ENCODE assay signal across 9 mouse cellular contexts in the genomic region with DNA sequence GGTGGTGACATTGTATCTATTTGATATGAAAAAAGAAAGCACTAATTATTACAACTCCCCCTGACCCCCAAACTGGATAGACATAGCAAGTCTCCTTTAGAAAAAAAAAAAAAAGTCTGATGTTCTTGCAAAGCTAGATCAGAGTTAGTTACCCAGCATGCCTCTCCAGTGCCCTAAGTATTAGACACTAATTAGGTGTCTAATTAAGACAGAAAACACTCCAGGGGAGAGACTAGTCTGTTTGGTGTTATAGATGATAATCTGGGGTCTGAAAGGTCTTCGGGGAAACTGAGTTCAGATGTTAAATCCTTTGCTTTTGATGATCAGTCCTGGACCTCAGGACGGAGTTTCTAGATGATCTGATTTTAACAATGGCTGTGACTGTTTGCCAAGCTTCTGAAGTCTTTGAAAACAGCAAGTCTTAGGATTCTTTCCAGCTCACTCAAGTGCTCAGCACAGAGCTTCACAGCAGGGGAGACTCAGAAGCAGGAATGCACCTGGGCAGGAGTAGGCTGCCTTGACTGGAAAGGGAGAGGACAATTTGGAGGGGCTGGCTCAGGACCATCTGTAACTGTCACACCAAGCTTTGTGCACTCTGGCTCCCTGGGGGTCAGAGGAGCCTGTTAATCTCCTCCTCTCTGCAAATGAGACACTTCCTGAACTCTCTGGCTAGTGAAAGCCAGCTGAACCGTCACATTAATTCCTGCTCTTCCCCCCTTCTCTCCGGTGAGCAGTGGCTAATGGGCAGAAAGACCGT.
DNase-seq lines count a peak whose midpoint lies in the region; ATAC-seq and TF ChIP-seq lines count a peak whose summit lies in the region.
"Had no signal": no experiment of that assay in that cellular context is flagged by ENCODE, and none has a peak within 500 bp of the region (broad histone marks: within the 10 kb centered on the region; RNA-seq: fewer than 3 reads in every experiment).

No protein-coding gene starts in this region.

- no peaks in the 10 kb centered on the region for H3K27me3 ChIP-seq in hindbrain, embryonic 16.5 days (replicated peaks; ENCODE audit: control insufficient read depth, insufficient read depth, low read length)
- H3K27me3 ChIP-seq: megakaryocyte, embryonic 14.5 days had no signal

- peaks cover 13% of the 10 kb centered on the region for H3K4me1 ChIP-seq in hindbrain, embryonic 16.5 days (ENCODE audit: control insufficient read depth, insufficient read depth, low read depth, low read length)
- H3K4me1 ChIP-seq: megakaryocyte, embryonic 14.5 days had no signal

- peak; percentile 69 for ATAC-seq in hindbrain, embryonic 16.5 days
- no peak for ATAC-seq in erythroblast, adult 5-6 weeks (replicated peaks; ENCODE audit: low FRiP score, poor library complexity, severe bottlenecking)

- no peak for DNase-seq in layer of hippocampus, adult 2 months (ENCODE audit: low spot score in 2 of 2)
- DNase-seq in layer of hippocampus, adult 9-10 months (ENCODE audit: low spot score), result no peak
- DNase-seq in embryo, embryonic 10 days (ENCODE audit: low spot score), result peak; percentile 82
- DNase-seq in retina, embryonic 14.5 days (ENCODE audit: low spot score), result peak; percentile 79
- DNase-seq in thymus, postnatal 36 days, result no peak
- DNase-seq in thymus, postnatal 10 days (ENCODE audit: low spot score in 2 of 2), result no peak

- H3K27ac ChIP-seq in layer of hippocampus, adult 2 months, result peak overlapping the region; percentile 43; the same call in 1 of the 2 replicates
- H3K27ac ChIP-seq in hindbrain, embryonic 16.5 days (ENCODE audit: low read depth, low read length), result peak overlapping the region; percentile 18; the same call in 1 of the 2 replicates

- H3K36me3 ChIP-seq in hindbrain, embryonic 16.5 days (ENCODE audit: control insufficient read depth, insufficient read depth, low read length), result no peaks in the 10 kb centered on the region

- 3% methylated on average over 5 of the region's 5 CpGs for WGBS in hindbrain, embryonic 16.5 days

- no peak overlapping the region for H3K9ac ChIP-seq in hindbrain, embryonic 16.5 days (ENCODE audit: low read depth, low read length)

- no peaks in the 10 kb centered on the region for H3K9me3 ChIP-seq in hindbrain, embryonic 16.5 days (ENCODE audit: control insufficient read depth, low read length)

- TF ChIP-seq CTCF in layer of hippocampus, adult 2 months (conservative IDR thresholded peaks at IDR 0.05), result no peak

- no peak overlapping the region for H3K4me3 ChIP-seq in layer of hippocampus, adult 2 months
- H3K4me3 ChIP-seq in hindbrain, embryonic 16.5 days (ENCODE audit: low read length), result no peak overlapping the region
- H3K4me3 ChIP-seq: megakaryocyte, embryonic 14.5 days had no signal

- H3K4me2 ChIP-seq in hindbrain, embryonic 16.5 days (ENCODE audit: low read length), result no peak overlapping the region

Comparison
In these comparisons a context has a peak if more than half of its experiments do, and no peak if none do; other contexts are left out.
1. DNase-seq: peak in embryo, embryonic 10 days (single experiment) and retina, embryonic 14.5 days (single experiment); none in layer of hippocampus, adult 2 months (0 of 2), layer of hippocampus, adult 9-10 months (single experiment), thymus, postnatal 36 days (0 of 2) and thymus, postnatal 10 days (0 of 2).